Mouse (Mus musculus) small intestine, adult 2 months (tissue): ENCODE results near the gene Cytl1. TPM values are rescaled to one million over a fixed set of nuclear protein-coding genes. Genes with fewer than 3 reads are reported as not detected.

Experiments used
- H3K27ac ChIP-seq: fragments of 200-500 bp; 2 replicates; pipeline ENCODE4 v1.5.1; 2012; ENCODE audit warnings: low read depth, low read length, control low read depth, inconsistent platforms; ENCODE audit not compliant: insufficient read depth
- H3K27me3 ChIP-seq: fragments of 200-500 bp; 2 replicates; pipeline ENCODE4 v1.6.1; 2012; ENCODE audit warnings: mild to moderate bottlenecking, moderate library complexity, low read length, inconsistent platforms; ENCODE audit not compliant: control insufficient read depth, insufficient read depth
- H3K36me3 ChIP-seq: fragments of 200-500 bp; 2 replicates; pipeline ENCODE4 v1.6.1; 2012; ENCODE audit warnings: mild to moderate bottlenecking, low read length, control low read depth, inconsistent platforms; ENCODE audit not compliant: control insufficient read depth, insufficient read depth
- H3K4me1 ChIP-seq: fragments of 200-500 bp; 2 replicates; pipeline ENCODE4 v1.6.1; 2012; ENCODE audit warnings: low read length, inconsistent platforms, mixed read lengths; ENCODE audit not compliant: control insufficient read depth, insufficient read depth, insufficient read length
- H3K4me3 ChIP-seq: fragments of 200-500 bp; 2 replicates; pipeline ENCODE4 v1.5.1; 2012; ENCODE audit warnings: low read depth, mild to moderate bottlenecking, control low read depth, inconsistent platforms, low read length, moderate library complexity
- CTCF ChIP-seq: fragments of 200-500 bp; IDR thresholded peaks from 2 replicates; pipeline ENCODE4 v1.5.1; 2012; ENCODE audit warnings: low read depth, mild to moderate bottlenecking, control low read depth, inconsistent platforms, low read length, moderate library complexity, mixed read lengths; ENCODE audit not compliant: insufficient replicate concordance, insufficient read length; ENCODE audit errors: extremely low read depth
- POLR2A ChIP-seq: fragments of 200-500 bp; IDR thresholded peaks from 2 replicates; pipeline ENCODE4 v1.6.1; 2012; ENCODE audit warnings: low read depth, mild to moderate bottlenecking, control low read depth, inconsistent platforms, low read length, moderate library complexity
- WGBS: fragments of 180-500 bp; shearing (Covaris S2); methylation state at CpG from one replicate; pipeline ENCODE4 v1.1.7; 2018; 5-methylcytosine and 5-hydroxymethylcytosine counted together
- polyA plus RNA-seq: library from polyadenylated mRNA; depleted of rRNA; stranded (reverse); fragments of >200 nt; gene quantifications from 2 replicates; pipeline ENCODE4 v1.2.3, GENCODE M21; 2012; rRNA removed

Cytl1 gene
- polyA plus RNA-seq, 1 experiment: 5.1 TPM

- 16% methylated on average over 5 of the region's 5 CpGs for WGBS
- no peaks in the 10 kb centered on the region for H3K36me3 ChIP-seq
- TF ChIP-seq POLR2A (no peak), CTCF (no peak)
- no peaks in the 10 kb centered on the region for H3K4me1 ChIP-seq
- no peak overlapping the region for H3K4me3 ChIP-seq
- no peak overlapping the region for H3K27ac ChIP-seq
- no peaks in the 10 kb centered on the region for H3K27me3 ChIP-seq
Observed at GRCm38 (mm10) chr5:37769031-37769430, 33.7 kb downstream of the Cytl1 start.

DNA sequence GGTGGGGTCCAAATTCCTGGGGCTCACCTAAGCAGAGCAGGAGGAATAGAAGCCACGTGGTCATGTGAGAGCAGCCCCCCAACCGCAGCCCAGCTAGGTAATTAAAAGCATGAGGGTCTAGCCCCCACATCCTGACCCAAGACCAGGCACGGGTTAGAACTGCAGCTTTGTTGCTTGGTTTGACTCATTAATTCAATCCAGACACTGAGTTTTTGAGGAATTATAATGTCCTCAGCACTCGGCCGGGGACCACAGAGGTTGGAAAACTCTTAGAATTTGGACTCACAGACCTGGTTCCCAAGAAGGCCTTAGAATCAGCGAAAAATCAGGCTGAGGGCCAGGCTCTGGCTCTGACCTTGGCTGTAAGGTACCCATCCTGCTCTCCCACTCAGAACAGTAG, 35.6 kb downstream of the Cytl1 start:
- no peak for TF ChIP-seq CTCF
- no peak for TF ChIP-seq POLR2A
- Histone ChIP-seq H3K4me3 (no peak overlapping the region), H3K27me3 (no peaks in the 10 kb centered on the region), H3K36me3 (no peaks in the 10 kb centered on the region), H3K27ac (no peak overlapping the region), H3K4me1 (no peaks in the 10 kb centered on the region)
- WGBS: 73% methylated on average over 6 of the region's 6 CpGs

DNA sequence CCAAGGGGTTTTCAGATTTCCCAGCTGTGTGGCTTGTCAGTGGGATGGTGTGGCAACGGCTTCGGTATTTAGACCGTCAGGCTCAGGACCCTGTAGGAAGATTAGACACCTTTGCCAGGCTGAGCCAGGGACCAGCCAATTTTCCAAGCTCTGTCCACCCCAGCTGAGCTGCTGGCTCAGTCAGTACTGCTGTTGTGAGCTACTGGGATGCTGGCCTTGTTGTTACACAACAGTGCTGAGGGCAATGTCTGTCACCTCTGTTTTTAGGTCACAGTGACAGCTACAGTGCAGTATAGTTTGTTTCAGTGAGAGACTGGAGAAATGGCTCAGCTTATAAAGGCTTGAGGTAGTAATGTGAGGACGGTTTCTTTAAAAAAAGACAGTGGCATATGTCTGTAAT, 38.7 kb downstream of the Cytl1 start:
- Histone ChIP-seq H3K36me3 (no peaks in the 10 kb centered on the region), H3K4me1 (no peaks in the 10 kb centered on the region), H3K27me3 (no peaks in the 10 kb centered on the region), H3K4me3 (no peak overlapping the region), H3K27ac (no peak overlapping the region)
- 73% methylated on average over 4 of the region's 4 CpGs for WGBS
- no peak for TF ChIP-seq POLR2A
- no peak for TF ChIP-seq CTCF

DNA sequence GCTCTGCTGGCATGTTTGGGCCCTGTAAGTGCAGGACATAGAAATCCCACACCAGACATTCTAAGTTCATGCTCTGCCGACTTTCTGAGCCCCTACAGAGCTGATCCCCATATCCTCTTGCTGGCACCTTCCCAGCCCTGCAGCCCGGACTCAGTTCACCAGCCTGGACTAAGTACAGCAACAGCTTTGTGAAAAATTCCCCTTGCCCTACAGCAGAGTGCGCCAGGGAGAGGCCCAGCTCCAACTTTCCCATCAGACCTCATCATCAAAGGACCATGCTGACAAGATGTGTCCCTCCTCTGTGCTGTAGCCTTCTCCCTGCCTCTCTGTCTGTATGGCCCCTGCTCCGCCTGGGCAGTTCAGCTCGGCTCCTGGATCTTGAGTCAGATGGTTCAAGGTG, 40.4 kb downstream of the Cytl1 start:
- no peak overlapping the region for H3K4me3 ChIP-seq
- no peaks in the 10 kb centered on the region for H3K4me1 ChIP-seq
- TF ChIP-seq POLR2A: no peak
- TF ChIP-seq CTCF: no peak
- no peaks in the 10 kb centered on the region for H3K36me3 ChIP-seq
- H3K27me3 ChIP-seq: no peaks in the 10 kb centered on the region
- no peak overlapping the region for H3K27ac ChIP-seq
- 47% methylated on average over 5 of the region's 5 CpGs for WGBS

GRCm38 (mm10) chr5:37783306-37783705, 48.0 kb downstream of the Cytl1 start:
- H3K27ac ChIP-seq: no peak overlapping the region
- 67% methylated on average over 8 of the region's 8 CpGs for WGBS

GRCm38 (mm10) chr5:37784847-37785391, 49.6 kb downstream of the Cytl1 start:
- TF ChIP-seq POLR2A: no peak
- no peak for TF ChIP-seq CTCF
- Histone ChIP-seq H3K4me3 (no peak overlapping the region), H3K4me1 (no peaks in the 10 kb centered on the region), H3K27me3 (no peaks in the 10 kb centered on the region), H3K27ac (no peak overlapping the region), H3K36me3 (no peaks in the 10 kb centered on the region)
- WGBS: 64% methylated on average over 9 of the region's 9 CpGs

More at GRCm38 (mm10) chr5:37783306-37783705, 48.0 kb downstream of the Cytl1 start:
- H3K4me1 ChIP-seq: no peaks in the 10 kb centered on the region
- H3K27me3 ChIP-seq: no peaks in the 10 kb centered on the region
- TF ChIP-seq POLR2A (no peak), CTCF (no peak)
- no peaks in the 10 kb centered on the region for H3K36me3 ChIP-seq
- no peak overlapping the region for H3K4me3 ChIP-seq

Other genes starting within 250 kb of the Cytl1 start
- gene Stk32b, start 18.3 kb upstream of the Cytl1 start, polyA plus RNA-seq: 0.09 TPM in 1 of 2 replicates, not detected in the other
- gene Msx1, start 89.1 kb downstream of the Cytl1 start, polyA plus RNA-seq: 0.88 and 1.2 TPM in 2 replicates